Mouse (Mus musculus): Measurements from ENCODE around the gene Hat1.

DNA sequence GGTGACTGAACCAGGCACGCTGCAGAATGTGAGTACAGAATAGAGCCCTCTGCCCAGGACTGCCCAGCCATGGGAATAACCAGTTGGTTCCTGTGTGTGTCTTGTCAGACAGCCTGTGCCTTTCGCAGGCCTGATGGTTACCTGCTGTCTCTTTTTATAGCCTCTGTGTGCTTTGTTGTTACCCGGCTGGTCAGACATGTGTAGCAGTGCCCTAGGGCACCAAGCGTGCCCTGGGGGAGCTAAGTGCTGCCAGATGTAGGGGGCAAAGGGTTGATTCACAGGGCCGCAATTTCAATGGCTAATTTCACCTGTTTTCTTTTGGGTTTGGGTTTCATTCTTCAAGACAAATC is 94.9 kb downstream of the Hat1 start:
- no peak for TF ChIP-seq HCFC1 (IDR thresholded peaks at IDR 0.05; ENCODE audit: borderline replicate concordance, insufficient read depth, low read length)
- TF ChIP-seq ZC3H11A (IDR thresholded peaks at IDR 0.05; ENCODE audit: borderline replicate concordance, low read depth, low read length), result no peak
- TF ChIP-seq CHD2 (IDR thresholded peaks at IDR 0.05; ENCODE audit: low read depth, low read length), result no peak
- no peak for TF ChIP-seq ZNF384 (IDR thresholded peaks at IDR 0.05; ENCODE audit: low read depth, low read length)
